Comparison of ENCODE assay signal across 8 mouse cellular contexts in the genomic region with DNA sequence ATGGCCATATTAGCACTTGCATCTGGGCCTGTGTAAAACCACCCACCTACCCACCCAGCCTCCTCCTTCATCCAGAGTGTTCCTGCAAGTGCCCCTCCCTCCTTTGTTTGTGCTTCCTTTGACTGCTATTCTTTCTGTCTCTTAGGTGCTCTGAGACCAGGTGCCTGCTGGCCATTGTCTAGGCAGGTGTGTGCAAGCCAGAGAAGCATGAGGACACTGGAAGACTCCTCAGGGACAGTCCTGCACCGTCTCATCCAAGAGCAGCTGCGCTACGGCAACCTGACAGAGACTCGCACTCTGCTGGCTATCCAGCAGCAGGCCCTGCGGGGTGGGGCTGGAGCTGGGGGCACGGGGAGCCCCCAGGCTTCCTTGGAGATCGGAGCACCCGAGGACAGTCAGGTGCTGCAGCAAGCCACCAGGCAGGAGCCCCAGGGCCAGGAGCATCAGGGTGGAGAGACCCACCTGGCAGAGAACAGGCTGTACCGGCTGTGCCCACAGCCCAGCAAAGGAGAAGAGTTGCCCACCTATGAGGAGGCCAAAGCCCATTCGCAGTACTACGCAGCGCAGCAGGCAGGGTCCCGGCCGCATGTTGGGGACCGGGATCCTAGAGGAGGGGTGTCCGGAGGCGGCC. TPM values are rescaled to one million over a fixed set of nuclear protein-coding genes. Genes with fewer than 3 reads are reported as not detected.
DNase-seq lines count a peak whose midpoint lies in the region; ATAC-seq and TF ChIP-seq lines count a peak whose summit lies in the region.

No protein-coding gene starts in this region.

- peak overlapping the region; percentile 94 for H3K4me3 ChIP-seq in lung, embryonic 14.5 days (ENCODE audit: low read depth, low read length)
- peak overlapping the region; percentile 83 for H3K4me3 ChIP-seq in forebrain, embryonic 16.5 days (replicated peaks; ENCODE audit: low read length)
- peak overlapping the region; percentile 87 for H3K4me3 ChIP-seq in neural tube, embryonic 15.5 days (replicated peaks)

- no peaks in the 10 kb centered on the region for H3K27me3 ChIP-seq in lung, embryonic 14.5 days (ENCODE audit: insufficient read depth, low read length)
- H3K27me3 ChIP-seq in forebrain, embryonic 16.5 days (replicated peaks; ENCODE audit: control insufficient read depth, insufficient read depth, low read length), result no peaks in the 10 kb centered on the region
- H3K27me3 ChIP-seq in neural tube, embryonic 15.5 days (replicated peaks), result no peaks in the 10 kb centered on the region

- peak overlapping the region; percentile 78 for H3K4me2 ChIP-seq in lung, embryonic 14.5 days
- H3K4me2 ChIP-seq in forebrain, embryonic 16.5 days (ENCODE audit: low read length), result peak overlapping the region; percentile 75
- H3K4me2 ChIP-seq in neural tube, embryonic 15.5 days, result peak overlapping the region; percentile 69

- peak overlapping the region; percentile 98 for H3K9ac ChIP-seq in lung, embryonic 14.5 days
- H3K9ac ChIP-seq in forebrain, embryonic 16.5 days (replicated peaks; ENCODE audit: low read depth, low read length), result peak overlapping the region; percentile 99
- H3K9ac ChIP-seq in neural tube, embryonic 15.5 days (replicated peaks), result peak overlapping the region; percentile 90

- H3K27ac ChIP-seq in lung, embryonic 14.5 days (ENCODE audit: low read depth), result peak overlapping the region; percentile 46; the same call in 1 of the 2 replicates
- H3K27ac ChIP-seq in forebrain, embryonic 16.5 days (ENCODE audit: low read length), result peak overlapping the region; percentile 35
- H3K27ac ChIP-seq in neural tube, embryonic 15.5 days (replicated peaks), result peak overlapping the region; percentile 97

- no peak for TF ChIP-seq CTCF in lung, embryonic 14.5 days (IDR thresholded peaks at IDR 0.05; ENCODE audit: low read depth)

- intact Hi-C loops in gastrocnemius, postnatal 14 days (cut with DNase I; ENCODE audit: low total_unique reads), result loop anchor here (10.0 kb wide), 1 partner anchor 145 kb away; no protein-coding TSS in a partner anchor

- WGBS in lung, embryonic 14.5 days, result 36% methylated on average over 17 of the region's 17 CpGs
- 55% methylated on average over 17 of the region's 17 CpGs for WGBS in forebrain, embryonic 16.5 days
- WGBS in neural tube, embryonic 15.5 days, result 44% methylated on average over 17 of the region's 17 CpGs

- peaks cover 52% of the 10 kb centered on the region for H3K36me3 ChIP-seq in lung, embryonic 14.5 days (ENCODE audit: insufficient read depth)
- peaks cover 13% of the 10 kb centered on the region for H3K36me3 ChIP-seq in forebrain, embryonic 16.5 days (ENCODE audit: control insufficient read depth, insufficient read depth)
- H3K36me3 ChIP-seq in neural tube, embryonic 15.5 days, result peaks cover 32% of the 10 kb centered on the region

- peaks cover 53% of the 10 kb centered on the region for H3K4me1 ChIP-seq in lung, embryonic 14.5 days (ENCODE audit: insufficient read depth)
- H3K4me1 ChIP-seq in forebrain, embryonic 16.5 days (replicated peaks; ENCODE audit: control insufficient read depth, insufficient read depth, low read length), result peaks cover 61% of the 10 kb centered on the region
- H3K4me1 ChIP-seq in neural tube, embryonic 15.5 days, result peaks cover 67% of the 10 kb centered on the region

- no peak for ATAC-seq in lung, embryonic 14.5 days (ENCODE audit: insufficient read depth)
- ATAC-seq in forebrain, embryonic 16.5 days, result no peak
- no peak for ATAC-seq in neural tube, embryonic 15.5 days (ENCODE audit: low FRiP score)
- ATAC-seq in megakaryocyte-erythroid progenitor cell, adult 5-6 weeks (replicated peaks; ENCODE audit: low FRiP score, low TSS enrichment, poor library complexity, severe bottlenecking), result no peak

- no peak for DNase-seq in lung, embryonic 14.5 days
- DNase-seq in lung, postnatal 10 days, result no peak
- DNase-seq in kidney, postnatal 10 days, result peak; percentile 47
- no peak for DNase-seq in gastrocnemius, postnatal 14 days
- no peak for DNase-seq in frontal cortex, adult 2 months (ENCODE audit: extremely low spot score in 1 of 2, low spot score in 1 of 2)

- H3K9me3 ChIP-seq in lung, embryonic 14.5 days (ENCODE audit: low read depth, low read length), result no peaks in the 10 kb centered on the region
- H3K9me3 ChIP-seq in forebrain, embryonic 16.5 days (ENCODE audit: control insufficient read depth, low read length), result no peaks in the 10 kb centered on the region
- no peaks in the 10 kb centered on the region for H3K9me3 ChIP-seq in neural tube, embryonic 15.5 days (replicated peaks)

RNA-seq across cellular contexts. Expression of a gene that starts 3.6 kb away (rescaled TPM):
- polyA plus RNA-seq in lung, embryonic 14.5 days (2014; fragmentation: Nextera tagmentation; extraction: Ambion mirVana), result 40.3 and 49.4 TPM in 2 replicates
- 53.4 and 62.5 TPM in 2 replicates for polyA plus RNA-seq in forebrain, embryonic 16.5 days (2015; fragmentation: Nextera tagmentation; extraction: Ambion mirVana)
- polyA plus RNA-seq in neural tube, embryonic 15.5 days (2015; fragmentation: Nextera tagmentation; extraction: Ambion mirVana), result 41.5 and 57.0 TPM in 2 replicates
- 10 to 100 TPM; 19.4 to 25.0 TPM for total RNA-seq in gastrocnemius, postnatal 14 days (2021)
- not detected in 2 replicates for total RNA-seq in megakaryocyte-erythroid progenitor cell, adult 5-6 weeks (2014; fragmentation: Nextera tagmentation)
- total RNA-seq in megakaryocyte-erythroid progenitor cell, adult 5-6 weeks (2017), result not detected in 2 replicates
- 13.9 and 14.1 TPM in 2 replicates for polyA plus RNA-seq in frontal cortex, adult 2 months (2012; rRNA removed)

Comparison
In these comparisons a context has a peak if more than half of its experiments do, and no peak if none do; other contexts are left out.
1. H3K27ac ChIP-seq: peak in every context shown above with its lines; median percentile 97 in neural tube, embryonic 15.5 days; 46 in lung, embryonic 14.5 days; 35 in forebrain, embryonic 16.5 days.